Comparison of ENCODE assay signal across 10 mouse cellular contexts in genomic region chr3:88375750-88376626, GRCm38 (mm10). TPM values are rescaled to one million over a fixed set of nuclear protein-coding genes. Genes with fewer than 3 reads are reported as not detected.
DNase-seq lines count a peak whose midpoint lies in the region; ATAC-seq lines count a peak whose summit lies in the region.
"Not testable (repeated sequence)": the region's sequence is repeated elsewhere in the genome, so short reads cannot be mapped to it uniquely, and the experiment has no call there.
"Had no signal": no experiment of that assay in that cellular context is flagged by ENCODE, and none has a peak within 500 bp of the region (broad histone marks: within the 10 kb centered on the region; RNA-seq: fewer than 3 reads in every experiment).

No protein-coding gene starts in this region.

- not testable (repeated sequence) for H3K27me3 ChIP-seq in forebrain, embryonic 10.5 days (ENCODE audit: poor library complexity, severe bottlenecking); hindbrain, embryonic 10.5 days (ENCODE audit: insufficient read depth, poor library complexity, severe bottlenecking); liver, embryonic 15.5 days; midbrain, embryonic 15.5 days (replicated peaks); stomach, embryonic 15.5 days (replicated peaks)

- H3K4me3 ChIP-seq in forebrain, embryonic 10.5 days: peak overlapping the region; percentile 36
- peak overlapping the region; percentile 32 for H3K4me3 ChIP-seq in hindbrain, embryonic 10.5 days
- H3K4me3 ChIP-seq in liver, embryonic 15.5 days (replicated peaks); midbrain, embryonic 15.5 days: not testable (repeated sequence)
- H3K4me3 ChIP-seq in stomach, embryonic 15.5 days (replicated peaks): peak overlapping the region; percentile 17

- H3K4me1 ChIP-seq in forebrain, embryonic 10.5 days: peaks cover 15% of the 10 kb centered on the region
- not testable (repeated sequence) for H3K4me1 ChIP-seq in hindbrain, embryonic 10.5 days (replicated peaks); liver, embryonic 15.5 days (replicated peaks); midbrain, embryonic 15.5 days; stomach, embryonic 15.5 days

- not testable (repeated sequence) for H3K36me3 ChIP-seq in forebrain, embryonic 10.5 days (replicated peaks); hindbrain, embryonic 10.5 days; liver, embryonic 15.5 days (replicated peaks); midbrain, embryonic 15.5 days (replicated peaks); stomach, embryonic 15.5 days

- WGBS in forebrain, embryonic 10.5 days: 9% methylated on average over 18 of the region's 19 CpGs
- WGBS in hindbrain, embryonic 10.5 days: 10% methylated on average over 19 of the region's 19 CpGs
- WGBS in liver, embryonic 15.5 days (ENCODE audit: insufficient replicate concordance): 12% methylated on average over 19 of the region's 19 CpGs
- WGBS in midbrain, embryonic 15.5 days: 11% methylated on average over 19 of the region's 19 CpGs
- 10% methylated on average over 19 of the region's 19 CpGs for WGBS in stomach, embryonic 15.5 days

- peak overlapping the region; percentile 78 for H3K27ac ChIP-seq in forebrain, embryonic 10.5 days
- H3K27ac ChIP-seq in hindbrain, embryonic 10.5 days: peak overlapping the region; percentile 79
- not testable (repeated sequence) for H3K27ac ChIP-seq in liver, embryonic 15.5 days (replicated peaks)
- H3K27ac ChIP-seq in midbrain, embryonic 15.5 days: peak overlapping the region; percentile 53; the same call in 1 of the 2 replicates
- H3K27ac ChIP-seq in stomach, embryonic 15.5 days: peak overlapping the region; percentile 26; the same call in 1 of the 2 replicates

- not testable (repeated sequence) for H3K9ac ChIP-seq in liver, embryonic 15.5 days; midbrain, embryonic 15.5 days; stomach, embryonic 15.5 days

- DNase-seq in adrenal gland, adult 2 months: peak; percentile 32
- peak; percentile 61 for DNase-seq in forebrain, embryonic 10.5 days (ENCODE audit: extremely low spot score, low spot score)
- DNase-seq in hindbrain, embryonic 10.5 days (ENCODE audit: low spot score): peak; percentile 63
- DNase-seq in kidney, postnatal 10 days: peak; percentile 46

- peak; percentile 74 for ATAC-seq in liver, embryonic 15.5 days (ENCODE audit: insufficient read depth)
- peak; percentile 91 for ATAC-seq in midbrain, embryonic 15.5 days (replicated peaks)
- peak; percentile 90 for ATAC-seq in stomach, embryonic 15.5 days (ENCODE audit: insufficient read depth, low FRiP score, low read depth)

- H3K9me3 ChIP-seq in forebrain, embryonic 10.5 days; hindbrain, embryonic 10.5 days; liver, embryonic 15.5 days (replicated peaks); midbrain, embryonic 15.5 days; stomach, embryonic 15.5 days: not testable (repeated sequence)

- peak overlapping the region; percentile 54 for H3K4me2 ChIP-seq in liver, embryonic 15.5 days
- peak overlapping the region; percentile 35 for H3K4me2 ChIP-seq in midbrain, embryonic 15.5 days
- H3K4me2 ChIP-seq in stomach, embryonic 15.5 days: peak overlapping the region; percentile 53

RNA-seq across cellular contexts. Expression of gene Bglap2, which starts 2.5 kb away (rescaled TPM):
- 1 to 10 TPM in 1 of 2 experiments, not detected in 1; 2.2 TPM for total RNA-seq in adrenal gland, adult 2 months (2021)
- 0.28 TPM in 1 of 2 replicates, not detected in the other for polyA plus RNA-seq in adrenal gland, adult 2 months (2012; rRNA removed)
- not detected in 2 replicates for polyA plus RNA-seq in forebrain, embryonic 10.5 days (2016; fragmentation: Nextera tagmentation; extraction: Ambion mirVana)
- polyA plus RNA-seq in hindbrain, embryonic 10.5 days (2016; fragmentation: Nextera tagmentation; extraction: Ambion mirVana): not detected in 2 replicates
- 0.28 TPM in 1 of 2 replicates, not detected in the other for polyA plus RNA-seq in liver, embryonic 15.5 days (2015; fragmentation: Nextera tagmentation; extraction: Ambion mirVana)
- not detected in 2 replicates for polyA plus RNA-seq in midbrain, embryonic 15.5 days (2015; fragmentation: Nextera tagmentation; extraction: Ambion mirVana)
- polyA plus RNA-seq in stomach, embryonic 15.5 days (2015; fragmentation: Nextera tagmentation; extraction: Ambion mirVana): 0.35 and 1.6 TPM in 2 replicates
- total RNA-seq: adrenal gland, postnatal 4 days; layer of hippocampus, postnatal 14 days had no signal
- polyA plus RNA-seq: gonadal fat pad, adult 2 months had no signal

RNA-seq across cellular contexts. Expression of gene Bglap3, which starts 3.4 kb away (rescaled TPM):
- total RNA-seq in adrenal gland, adult 2 months (2021): 1 to 10 TPM in 1 of 2 experiments, under 1 TPM in 1; 0.63 to 1.2 TPM
- not detected in 2 replicates for polyA plus RNA-seq in adrenal gland, adult 2 months (2012; rRNA removed)
- 0.10 and 0.24 TPM in 2 replicates for polyA plus RNA-seq in forebrain, embryonic 10.5 days (2016; fragmentation: Nextera tagmentation; extraction: Ambion mirVana)
- polyA plus RNA-seq in hindbrain, embryonic 10.5 days (2016; fragmentation: Nextera tagmentation; extraction: Ambion mirVana): 0.12 TPM in 1 of 2 replicates, not detected in the other
- 0.28 and 0.71 TPM in 2 replicates for polyA plus RNA-seq in liver, embryonic 15.5 days (2015; fragmentation: Nextera tagmentation; extraction: Ambion mirVana)
- not detected in 2 replicates for polyA plus RNA-seq in midbrain, embryonic 15.5 days (2015; fragmentation: Nextera tagmentation; extraction: Ambion mirVana)
- polyA plus RNA-seq in stomach, embryonic 15.5 days (2015; fragmentation: Nextera tagmentation; extraction: Ambion mirVana): 1.8 and 4.1 TPM in 2 replicates
- total RNA-seq: layer of hippocampus, postnatal 14 days had no signal

RNA-seq across cellular contexts. Expression of gene Bglap, which starts 8.3 kb away (rescaled TPM):
- total RNA-seq in adrenal gland, adult 2 months (2021): 1 to 10 TPM in 1 of 2 experiments, under 1 TPM in 1; 0.86 to 3.4 TPM
- polyA plus RNA-seq in adrenal gland, adult 2 months (2012; rRNA removed): 1.1 TPM in 1 of 2 replicates, not detected in the other
- polyA plus RNA-seq in forebrain, embryonic 10.5 days (2016; fragmentation: Nextera tagmentation; extraction: Ambion mirVana): 0.84 TPM in 1 of 2 replicates, not detected in the other
- not detected in 2 replicates for polyA plus RNA-seq in hindbrain, embryonic 10.5 days (2016; fragmentation: Nextera tagmentation; extraction: Ambion mirVana)
- polyA plus RNA-seq in liver, embryonic 15.5 days (2015; fragmentation: Nextera tagmentation; extraction: Ambion mirVana): not detected in 2 replicates
- polyA plus RNA-seq in midbrain, embryonic 15.5 days (2015; fragmentation: Nextera tagmentation; extraction: Ambion mirVana): 0.50 TPM in 1 of 2 replicates, not detected in the other
- 0.58 TPM in 1 of 2 replicates, not detected in the other for polyA plus RNA-seq in stomach, embryonic 15.5 days (2015; fragmentation: Nextera tagmentation; extraction: Ambion mirVana)
- polyA plus RNA-seq: gonadal fat pad, adult 2 months had no signal

RNA-seq across cellular contexts. Expression of gene Paqr6, which starts 11.6 kb away (rescaled TPM):
- total RNA-seq in adrenal gland, adult 2 months (2021): 1 to 10 TPM; 1.1 to 4.7 TPM
- polyA plus RNA-seq in adrenal gland, adult 2 months (2012; rRNA removed): 13.5 and 20.0 TPM in 2 replicates
- 1.1 and 1.2 TPM in 2 replicates for polyA plus RNA-seq in forebrain, embryonic 10.5 days (2016; fragmentation: Nextera tagmentation; extraction: Ambion mirVana)
- polyA plus RNA-seq in hindbrain, embryonic 10.5 days (2016; fragmentation: Nextera tagmentation; extraction: Ambion mirVana): 0.86 and 1.4 TPM in 2 replicates
- 5.4 and 6.2 TPM in 2 replicates for polyA plus RNA-seq in liver, embryonic 15.5 days (2015; fragmentation: Nextera tagmentation; extraction: Ambion mirVana)
- 1.1 and 1.8 TPM in 2 replicates for polyA plus RNA-seq in midbrain, embryonic 15.5 days (2015; fragmentation: Nextera tagmentation; extraction: Ambion mirVana)
- 9.9 and 13.3 TPM in 2 replicates for polyA plus RNA-seq in stomach, embryonic 15.5 days (2015; fragmentation: Nextera tagmentation; extraction: Ambion mirVana)

RNA-seq across cellular contexts. Expression of gene Pmf1, which starts 34.1 kb away (rescaled TPM):
- total RNA-seq in adrenal gland, adult 2 months (2021): 10 to 100 TPM; 31.1 to 43.0 TPM
- 75.8 and 77.4 TPM in 2 replicates for polyA plus RNA-seq in adrenal gland, adult 2 months (2012; rRNA removed)
- 177 and 181 TPM in 2 replicates for polyA plus RNA-seq in forebrain, embryonic 10.5 days (2016; fragmentation: Nextera tagmentation; extraction: Ambion mirVana)
- 157 and 167 TPM in 2 replicates for polyA plus RNA-seq in hindbrain, embryonic 10.5 days (2016; fragmentation: Nextera tagmentation; extraction: Ambion mirVana)
- 77.7 and 83.2 TPM in 2 replicates for polyA plus RNA-seq in liver, embryonic 15.5 days (2015; fragmentation: Nextera tagmentation; extraction: Ambion mirVana)
- polyA plus RNA-seq in midbrain, embryonic 15.5 days (2015; fragmentation: Nextera tagmentation; extraction: Ambion mirVana): 23.6 and 26.7 TPM in 2 replicates
- 115 and 118 TPM in 2 replicates for polyA plus RNA-seq in stomach, embryonic 15.5 days (2015; fragmentation: Nextera tagmentation; extraction: Ambion mirVana)
